Mouse (Mus musculus) B cell, adult (primary cell): ENCODE measurements around the gene Nyap2. TPM values are rescaled to one million over a fixed set of nuclear protein-coding genes. Genes with fewer than 3 reads are reported as not detected.

Experiments used
- total RNA-seq: library from RNA; stranded (reverse); gene quantifications from 4 replicates; pipeline ENCODE4 v1.2.4, GENCODE M21; 2023; ENCODE audit not compliant: inconsistent age

Gene Nyap2
- not detected in 4 replicates for total RNA-seq

GRCm38 (mm10) chr1:81076831-81077664 lies at the start of gene Nyap2:
Nyap2 (plus strand) TSS chr1:81076950.

